Mouse (Mus musculus) heart, embryonic 13.5 days (tissue): ENCODE results near the gene Gm21739. TPM values are rescaled to one million over a fixed set of nuclear protein-coding genes. Genes with fewer than 3 reads are reported as not detected.
"Not testable (repeated sequence)": the region's sequence is repeated elsewhere in the genome, so short reads cannot be mapped to it uniquely, and the experiment has no call there.

Experiments
- ATAC-seq: fragments of 200-750 bp; cut with Nextera tagmentation; 2 replicates; pipeline ENCODE4 v1.8.0; 2017; ENCODE audit warnings: moderate TSS enrichment; ENCODE audit not compliant: insufficient number of reproducible peaks, low FRiP score, low TSS enrichment; ENCODE audit errors: extremely low read depth
- H3K27ac ChIP-seq: fragments of 300-500 bp; sonication (generic); replicated peaks from 2 replicates; pipeline ENCODE4 v1.5.1; 2015; ENCODE audit warnings: moderate library complexity, mild to moderate bottlenecking, inconsistent platforms
- H3K27me3 ChIP-seq: fragments of 300-500 bp; sonication (generic); replicated peaks from 2 replicates; pipeline ENCODE4 v1.6.1; 2015; ENCODE audit warnings: mild to moderate bottlenecking, inconsistent platforms
- H3K36me3 ChIP-seq: fragments of 300-500 bp; sonication (generic); 2 replicates; pipeline ENCODE4 v1.6.1; 2015; ENCODE audit warnings: mild to moderate bottlenecking, inconsistent platforms
- H3K4me1 ChIP-seq: fragments of 300-500 bp; sonication (generic); 2 replicates; pipeline ENCODE4 v1.6.1; 2015; ENCODE audit warnings: inconsistent platforms
- H3K4me2 ChIP-seq: fragments of 300-500 bp; sonication (generic); 2 replicates; pipeline ENCODE4 v1.6.1; 2015; ENCODE audit warnings: inconsistent platforms, mild to moderate bottlenecking, moderate library complexity
- H3K4me3 ChIP-seq: fragments of 300-500 bp; sonication (generic); 2 replicates; pipeline ENCODE4 v1.5.1; 2015; ENCODE audit warnings: moderate library complexity, mild to moderate bottlenecking, inconsistent platforms
- H3K9ac ChIP-seq: fragments of 300-500 bp; sonication (generic); 2 replicates; pipeline ENCODE4 v1.6.1; 2015; ENCODE audit warnings: inconsistent platforms, mild to moderate bottlenecking, moderate library complexity
- H3K9me3 ChIP-seq: fragments of 300-500 bp; sonication (generic); 2 replicates; pipeline ENCODE4 v1.6.1; 2016; ENCODE audit warnings: inconsistent platforms
- WGBS: fragments of 180-500 bp; shearing (Covaris S2); methylation state at CpG from one replicate; pipeline ENCODE4 v1.1.7; 2015; ENCODE audit warnings: mixed read lengths; 5-methylcytosine and 5-hydroxymethylcytosine counted together
- polyA plus RNA-seq: library from polyadenylated mRNA; unstranded; fragments of >200 nt; fragmentation: Nextera tagmentation; extraction: Ambion mirVana; gene quantifications from 2 replicates; pipeline ENCODE4 v1.2.1, GENCODE M21; 2015

Gene Gm21739
- polyA plus RNA-seq: not detected in 2 replicates

DNA sequence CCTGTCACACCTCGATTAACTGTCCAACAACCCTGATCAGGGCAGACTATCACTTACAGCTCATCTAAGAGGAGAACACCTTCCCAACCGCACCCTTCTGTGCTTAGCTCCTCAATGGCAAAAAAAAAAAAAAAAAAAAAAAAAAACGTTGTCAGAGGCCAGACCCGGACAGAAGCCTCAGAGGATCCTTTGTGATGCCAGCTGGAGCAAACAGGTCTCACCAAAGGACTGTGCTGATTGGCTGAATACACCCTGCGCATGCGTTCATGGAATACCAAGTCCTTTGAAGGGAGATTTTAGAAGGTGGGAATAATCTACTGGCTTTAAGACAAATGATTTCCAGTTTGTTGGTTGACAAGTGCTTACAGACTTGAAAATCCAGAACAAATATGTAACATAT, at the start of gene Gm21739:
Gm21739 (minus strand) TSS at position 101 of the 400 bp plus-strand sequence.
- WGBS: no CpG with 5 or more reads among the region's 6 CpGs
- H3K4me1 ChIP-seq, ATAC-seq, H3K9ac ChIP-seq, H3K4me2 ChIP-seq, H3K9me3 ChIP-seq, H3K27me3 ChIP-seq, H3K4me3 ChIP-seq, H3K27ac ChIP-seq, H3K36me3 ChIP-seq: not testable (repeated sequence)
